Mouse (Mus musculus) cerebellum, postnatal 4 days (tissue): Measurements from ENCODE around the gene Tgfbr3.
A peak's percentile ranks its signal among the peaks of the same experiment; 100 is the strongest.
"Not testable (repeated sequence)": the region's sequence is repeated elsewhere in the genome, so short reads cannot be mapped to it uniquely, and the experiment has no call there.

ENCODE experiments used
- DNase-seq, 2 experiments: peaks; one replicate each; pipeline ENCODE4 v3.0.0; 2022; ENCODE audit warnings: low spot score in 2 of 2, mixed read lengths in 1 of 2

Gene Tgfbr3

GRCm38 (mm10) chr5:107282561-107283307 is 6.7 kb downstream of the Tgfbr3 start:
- DNase-seq: no peak

GRCm38 (mm10) chr5:107279263-107279662 is 10.2 kb downstream of the Tgfbr3 start:
- DNase-seq: peak in 1 of 2 experiments; percentile 31

DNA sequence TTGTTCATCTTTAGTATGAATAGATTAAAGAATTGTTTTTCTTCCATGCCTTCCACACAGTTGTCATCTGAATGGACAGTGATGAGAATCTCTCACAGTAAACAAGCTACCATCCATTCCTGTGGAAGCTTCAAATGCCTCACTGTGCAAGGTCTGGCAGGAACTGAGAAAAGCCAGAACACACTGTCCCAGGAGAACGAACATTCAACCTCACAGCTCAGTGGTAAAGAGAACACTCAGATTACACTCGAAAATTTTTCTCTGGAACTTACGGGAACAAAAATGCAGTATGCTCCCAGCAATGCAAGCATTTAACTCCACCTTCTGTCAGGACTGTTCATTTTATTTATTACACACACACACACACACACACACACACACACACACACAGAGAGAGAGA is 13.2 kb downstream of the Tgfbr3 start:
- DNase-seq: no peak

DNA sequence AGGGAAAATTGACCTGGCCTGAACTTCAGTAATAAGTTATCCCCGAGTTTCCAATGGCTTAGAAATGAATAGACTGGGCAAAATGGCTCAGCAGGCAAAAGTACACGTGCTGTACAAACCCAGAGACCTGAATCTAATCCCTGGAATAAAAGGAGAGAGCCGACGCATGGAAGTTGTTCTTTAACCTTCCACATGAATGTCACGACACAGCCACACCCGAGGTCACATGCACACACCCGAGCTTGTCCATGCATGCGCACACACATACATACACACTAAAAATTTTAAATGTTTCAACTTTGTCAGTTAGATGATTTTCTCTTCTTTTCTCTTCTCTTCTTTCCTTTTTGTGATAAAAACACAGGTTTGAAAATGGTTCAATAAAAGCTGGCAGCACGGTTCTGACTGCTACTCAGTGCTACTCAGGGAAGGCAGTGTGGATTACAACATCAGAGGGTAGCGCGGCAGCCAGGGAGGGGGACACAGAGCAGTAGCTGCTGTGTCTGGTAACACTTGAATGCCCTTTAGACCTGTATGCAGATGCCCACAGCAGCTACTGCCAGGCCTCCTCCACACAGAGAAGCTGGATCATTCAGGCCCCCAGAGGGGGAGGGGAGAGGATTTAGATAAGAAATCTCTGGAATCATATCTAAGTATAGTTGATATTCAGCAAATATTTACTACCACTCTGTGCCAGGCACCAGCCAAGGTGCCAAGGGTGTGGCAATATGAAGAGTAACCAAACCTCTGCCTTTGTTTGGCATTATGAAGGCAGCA is 17.0 kb downstream of the Tgfbr3 start:
- DNase-seq: no peak

DNA sequence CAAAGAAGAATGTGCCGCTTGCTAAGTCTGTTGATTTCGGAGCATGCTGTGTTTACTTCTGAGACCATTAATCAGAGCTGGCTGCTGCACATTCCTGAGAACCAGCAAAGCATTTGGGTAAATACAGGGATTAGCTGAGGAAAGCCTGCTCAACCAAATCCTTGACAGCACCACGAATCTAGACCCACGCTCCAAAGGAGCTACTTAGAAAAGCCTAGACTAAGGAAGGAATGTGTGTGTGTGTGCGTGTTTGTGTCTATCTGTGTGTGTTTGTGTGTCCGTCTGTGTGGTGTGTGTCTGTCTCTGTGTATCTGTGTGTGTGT is 20.5 kb downstream of the Tgfbr3 start:
- DNase-seq: no peak

GRCm38 (mm10) chr5:107268121-107269005 is 21.1 kb downstream of the Tgfbr3 start:
- DNase-seq: no peak

GRCm38 (mm10) chr5:107266566-107266965 is 22.9 kb downstream of the Tgfbr3 start:
- DNase-seq: no peak

- DNase-seq: no peak
Measured at GRCm38 (mm10) chr5:107264426-107265360, 24.7 kb downstream of the Tgfbr3 start.

DNA sequence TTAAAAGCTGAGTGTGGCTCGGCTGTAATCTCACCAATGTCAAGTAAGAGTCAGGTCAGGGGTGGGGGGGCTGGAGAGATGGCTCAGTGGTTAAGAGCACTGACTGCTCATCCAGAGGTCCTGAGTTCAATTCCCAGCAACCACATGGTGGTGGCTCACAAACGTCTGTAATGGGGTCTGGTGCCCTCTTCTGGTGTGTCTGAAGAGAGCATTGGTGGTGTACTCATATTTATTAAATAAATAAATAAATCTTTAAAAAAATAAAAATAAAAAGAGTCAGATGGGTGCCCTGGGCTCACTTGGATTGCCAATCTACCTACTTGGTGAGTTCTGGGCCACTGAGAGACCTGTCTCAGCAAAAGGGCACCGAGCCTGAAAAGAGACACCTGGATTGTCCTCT is 25.6 kb downstream of the Tgfbr3 start:
- no peak for DNase-seq

GRCm38 (mm10) chr5:107261930-107262329 is 27.5 kb downstream of the Tgfbr3 start:
- no peak for DNase-seq

GRCm38 (mm10) chr5:107260708-107261495 is 28.5 kb downstream of the Tgfbr3 start:
- no peak for DNase-seq

DNA sequence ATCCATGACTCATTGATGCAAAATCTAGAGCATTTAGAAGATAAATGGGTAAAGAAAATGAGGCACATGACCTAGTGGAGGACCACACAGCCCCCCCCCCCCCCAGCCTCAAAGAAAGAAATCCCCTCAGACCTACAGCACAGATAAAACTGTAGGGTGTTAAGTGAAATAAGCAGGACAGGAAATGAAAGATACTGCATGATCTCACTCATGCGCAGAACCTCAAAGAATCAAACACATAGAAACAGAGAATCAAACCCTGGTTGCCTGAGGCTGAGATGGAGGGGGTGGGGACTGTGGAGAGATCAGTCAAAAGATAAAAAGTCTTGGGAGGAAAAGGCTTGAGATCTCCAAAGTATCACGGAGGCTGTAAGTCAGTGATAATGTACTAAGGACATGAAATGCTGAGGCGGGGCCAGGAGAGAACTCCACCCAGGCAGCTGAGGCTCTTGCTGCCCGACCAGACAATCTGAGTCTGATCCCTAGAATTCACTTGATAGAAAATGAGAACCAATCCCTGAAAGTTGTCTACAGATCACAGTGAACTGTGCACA is 29.9 kb downstream of the Tgfbr3 start:
- no peak for DNase-seq

DNA sequence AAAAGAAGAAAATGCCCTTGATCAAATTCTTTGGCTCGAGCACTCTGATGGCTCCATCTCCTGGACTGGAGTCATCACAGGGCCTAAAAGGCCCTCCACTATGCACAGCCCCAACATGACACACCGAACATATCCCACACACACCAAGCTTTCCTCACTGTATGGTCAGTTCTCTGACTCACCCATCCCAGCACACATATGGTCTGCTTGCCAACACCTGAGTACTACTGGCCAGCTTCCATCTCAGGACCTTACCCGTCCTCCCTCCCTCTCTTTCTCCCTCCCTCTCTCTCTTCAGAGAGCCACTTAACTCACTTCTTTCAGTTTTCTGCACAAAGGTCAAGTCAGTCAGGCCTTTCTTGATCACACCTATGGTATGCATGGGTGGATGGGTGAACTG is 36.0 kb downstream of the Tgfbr3 start:
- DNase-seq: no peak

DNA sequence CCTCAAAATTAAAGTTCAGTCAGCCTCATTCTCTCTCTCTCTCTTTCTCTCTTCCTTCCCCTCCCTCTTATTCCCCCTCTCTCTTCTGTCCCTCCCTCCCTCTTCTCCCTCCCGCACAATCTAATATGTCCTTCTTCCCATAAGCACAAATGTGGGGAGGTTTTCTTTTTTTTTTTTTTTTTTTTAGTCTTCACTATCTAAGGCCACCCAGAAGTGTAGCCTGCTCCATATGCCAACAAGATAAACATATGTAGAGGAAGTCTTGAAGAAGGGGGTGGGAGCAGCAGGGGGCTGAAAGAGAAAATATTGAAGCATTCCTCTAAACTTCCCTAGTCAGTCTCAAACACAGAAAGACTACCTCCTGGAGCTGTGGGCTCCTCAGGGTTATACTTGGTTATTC is 37.0 kb downstream of the Tgfbr3 start:
- DNase-seq: no peak

DNA sequence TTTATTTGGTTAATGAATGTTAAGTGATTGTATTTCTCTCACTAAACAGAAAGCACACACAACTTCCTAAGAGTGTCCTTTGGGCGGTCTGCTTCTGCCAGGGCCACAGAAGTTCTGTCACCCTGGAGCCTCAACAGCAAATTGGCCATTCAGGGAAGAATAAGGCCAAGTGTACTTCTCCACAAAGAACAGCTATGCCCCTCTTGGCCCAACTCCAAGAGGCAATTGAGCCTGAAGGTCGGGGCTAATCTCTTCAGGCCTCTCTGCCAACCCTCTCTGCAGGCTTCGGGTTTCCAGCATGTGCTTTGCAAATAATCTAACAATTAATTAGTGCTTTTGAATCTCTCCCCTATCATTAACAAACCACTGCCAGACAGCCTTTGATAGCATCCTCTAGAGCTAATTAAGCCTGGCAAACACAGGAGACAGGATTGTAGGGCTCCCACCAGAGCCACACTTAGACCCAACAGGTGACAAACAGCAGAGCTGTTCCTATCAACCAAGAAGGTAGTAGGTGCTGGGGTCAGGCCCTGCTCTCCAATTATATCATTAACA is 37.6 kb downstream of the Tgfbr3 start:
- DNase-seq: peak in 1 of 2 experiments; percentile 74

- no peak for DNase-seq
Measured at GRCm38 (mm10) chr5:107250548-107251272, 38.7 kb downstream of the Tgfbr3 start.

- no peak for DNase-seq
Measured at GRCm38 (mm10) chr5:107248732-107249131, 40.7 kb downstream of the Tgfbr3 start.

DNA sequence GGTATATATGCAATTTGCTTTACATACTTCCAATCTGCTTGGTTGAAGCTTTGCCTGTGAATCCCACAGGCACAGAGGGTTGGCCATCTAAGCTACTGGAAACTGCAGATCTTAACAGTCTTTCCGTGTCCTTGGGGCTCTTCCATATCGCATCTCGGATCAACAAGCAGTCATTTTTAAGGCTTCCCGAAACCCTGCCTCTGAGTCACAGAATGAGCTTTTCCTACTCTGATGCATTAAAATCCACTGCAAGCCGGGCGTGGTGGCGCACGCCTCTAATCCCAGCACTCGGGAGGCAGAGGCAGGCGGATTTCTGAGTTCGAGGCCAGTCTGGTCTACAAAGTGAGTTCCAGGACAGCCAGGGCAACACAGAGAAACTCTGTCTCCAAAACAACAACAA is 41.1 kb downstream of the Tgfbr3 start:
- DNase-seq: not testable (repeated sequence)

GRCm38 (mm10) chr5:107247786-107248185 is 41.6 kb downstream of the Tgfbr3 start:
- DNase-seq: no peak
